Mouse (Mus musculus): ENCODE data around the gene Gnat2. TPM values are rescaled to one million over a fixed set of nuclear protein-coding genes. Genes with fewer than 3 reads are reported as not detected.

Gene Gnat2
- polyA plus RNA-seq, 1 experiment from 2014 or later: 0.24 TPM

DNA sequence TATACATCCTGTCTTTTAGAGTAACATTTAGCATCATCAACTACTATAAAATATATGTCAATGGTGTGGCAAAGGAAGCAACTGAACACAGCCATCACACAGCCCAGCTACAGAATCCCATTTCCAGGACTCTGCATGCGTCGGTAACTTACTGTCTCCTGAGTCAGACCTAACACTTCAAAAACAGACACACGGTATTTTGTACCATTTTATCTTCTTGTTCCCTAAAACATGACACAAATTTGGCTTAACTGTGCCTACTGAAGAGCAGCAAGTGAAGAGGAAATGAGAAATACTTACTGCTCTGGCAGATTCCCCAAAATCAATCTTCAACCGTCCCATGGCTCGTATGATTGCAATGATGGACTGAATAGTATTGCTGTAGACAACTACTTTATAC, 30.7 kb downstream of the Gnat2 start:
- Histone ChIP-seq H3K9ac (replicated peaks; ENCODE audit: low read depth, low read length) (no peak overlapping the region), H3K4me3 (ENCODE audit: low read depth, low read length) (no peak overlapping the region), H3K4me1 (ENCODE audit: control insufficient read depth, insufficient read depth, low read length) (no peaks in the 10 kb centered on the region), H3K36me3 (ENCODE audit: control insufficient read depth, insufficient read depth, low read length) (peaks cover 13% of the 10 kb centered on the region), H3K27me3 (ENCODE audit: control insufficient read depth, insufficient read depth, low read length) (no peaks in the 10 kb centered on the region), H3K4me2 (ENCODE audit: low read depth, low read length) (no peak overlapping the region), H3K27ac (ENCODE audit: low read depth, low read length) (no peak overlapping the region), H3K9me3 (ENCODE audit: control insufficient read depth, low read length) (no peaks in the 10 kb centered on the region)
- ATAC-seq (ENCODE audit: low read depth): no peak
- 92% methylated on average over 5 of the region's 5 CpGs for WGBS

DNA sequence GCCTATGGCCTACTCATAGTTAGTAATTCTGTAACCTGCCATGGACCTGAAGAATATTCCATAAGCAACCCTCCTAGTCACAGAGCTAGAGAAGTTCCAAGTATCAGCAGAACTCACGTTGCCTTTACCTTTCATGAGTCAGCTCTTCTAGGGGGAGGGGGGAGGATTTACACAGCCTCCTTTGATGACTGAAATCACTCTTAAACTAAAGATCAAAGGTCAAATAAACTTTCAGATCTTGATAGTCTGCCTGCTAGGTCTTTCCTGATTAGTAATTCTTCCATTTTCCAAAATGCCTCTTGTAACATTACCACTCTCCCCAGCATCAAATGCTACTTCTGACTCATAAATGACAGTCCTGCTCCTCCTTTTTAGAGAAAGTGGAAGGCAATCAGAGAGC, 31.5 kb downstream of the Gnat2 start:
- H3K4me3 ChIP-seq (ENCODE audit: low read depth, low read length): no peak overlapping the region
- 0 out of 2 replicates have a peak, but pooled peaks cover 3% of the 10 kb centered on the region for H3K4me1 ChIP-seq (ENCODE audit: control insufficient read depth, insufficient read depth, low read length)
- no peak overlapping the region for H3K9ac ChIP-seq (replicated peaks; ENCODE audit: low read depth, low read length)
- no peaks in the 10 kb centered on the region for H3K9me3 ChIP-seq (ENCODE audit: control insufficient read depth, low read length)
- no peaks in the 10 kb centered on the region for H3K27me3 ChIP-seq (ENCODE audit: control insufficient read depth, insufficient read depth, low read length)
- no peak overlapping the region for H3K27ac ChIP-seq (ENCODE audit: low read depth, low read length)
- peaks cover 13% of the 10 kb centered on the region for H3K36me3 ChIP-seq (ENCODE audit: control insufficient read depth, insufficient read depth, low read length)
- H3K4me2 ChIP-seq (ENCODE audit: low read depth, low read length): no peak overlapping the region
- WGBS: 92% methylated on average over 1 of the region's 1 CpGs
- no peak for ATAC-seq (ENCODE audit: low read depth)

GRCm38 (mm10) chr3:108126327-108126726, 33.7 kb downstream of the Gnat2 start:
- Histone ChIP-seq H3K9ac (replicated peaks; ENCODE audit: low read depth, low read length) (no peak overlapping the region), H3K4me2 (ENCODE audit: low read depth, low read length) (no peak overlapping the region), H3K27me3 (ENCODE audit: control insufficient read depth, insufficient read depth, low read length) (no peaks in the 10 kb centered on the region), H3K36me3 (ENCODE audit: control insufficient read depth, insufficient read depth, low read length) (peaks cover 10% of the 10 kb centered on the region; the same call in 1 of the 2 replicates), H3K9me3 (ENCODE audit: control insufficient read depth, low read length) (no peaks in the 10 kb centered on the region), H3K27ac (ENCODE audit: low read depth, low read length) (no peak overlapping the region), H3K4me3 (ENCODE audit: low read depth, low read length) (no peak overlapping the region), H3K4me1 (ENCODE audit: control insufficient read depth, insufficient read depth, low read length) (0 out of 2 replicates have a peak, but pooled peaks cover 3% of the 10 kb centered on the region)
- ATAC-seq (ENCODE audit: low read depth): no peak
- WGBS: 95% methylated on average over 3 of the region's 3 CpGs

DNA sequence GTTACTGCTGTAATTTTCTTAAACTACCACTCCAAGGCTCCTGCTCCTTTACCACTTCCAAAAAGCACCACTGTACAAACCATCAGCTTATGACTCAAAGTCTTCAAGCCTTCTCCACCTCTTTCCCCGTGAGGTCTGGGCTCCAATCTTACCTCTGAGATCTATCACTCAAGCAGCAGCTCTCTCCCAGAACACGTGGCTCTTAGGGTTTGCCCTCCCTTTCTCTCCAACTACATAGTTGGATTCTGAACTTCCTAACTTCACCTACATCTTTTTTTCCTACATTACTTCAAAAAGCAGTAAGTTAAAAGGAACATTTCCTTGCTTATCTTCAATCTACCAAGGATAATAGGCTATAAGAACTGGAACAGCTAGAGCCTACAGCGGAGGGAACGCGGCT, 35.9 kb downstream of the Gnat2 start:
- Histone ChIP-seq H3K9ac (replicated peaks; ENCODE audit: low read depth, low read length) (no peak overlapping the region), H3K4me2 (ENCODE audit: low read depth, low read length) (no peak overlapping the region), H3K27me3 (ENCODE audit: control insufficient read depth, insufficient read depth, low read length) (no peaks in the 10 kb centered on the region), H3K36me3 (ENCODE audit: control insufficient read depth, insufficient read depth, low read length) (no peaks in the 10 kb centered on the region), H3K4me1 (ENCODE audit: control insufficient read depth, insufficient read depth, low read length) (0 out of 2 replicates have a peak, but pooled peaks cover 3% of the 10 kb centered on the region), H3K27ac (ENCODE audit: low read depth, low read length) (no peak overlapping the region), H3K9me3 (ENCODE audit: control insufficient read depth, low read length) (no peaks in the 10 kb centered on the region), H3K4me3 (ENCODE audit: low read depth, low read length) (no peak overlapping the region)
- ATAC-seq (ENCODE audit: low read depth): no peak
- 88% methylated on average over 5 of the region's 5 CpGs for WGBS

GRCm38 (mm10) chr3:108129367-108129766, 36.8 kb downstream of the Gnat2 start:
- Histone ChIP-seq H3K36me3 (ENCODE audit: control insufficient read depth, insufficient read depth, low read length) (no peaks in the 10 kb centered on the region), H3K27me3 (ENCODE audit: control insufficient read depth, insufficient read depth, low read length) (no peaks in the 10 kb centered on the region), H3K9ac (replicated peaks; ENCODE audit: low read depth, low read length) (no peak overlapping the region), H3K27ac (ENCODE audit: low read depth, low read length) (no peak overlapping the region), H3K4me2 (ENCODE audit: low read depth, low read length) (no peak overlapping the region), H3K4me3 (ENCODE audit: low read depth, low read length) (no peak overlapping the region), H3K9me3 (ENCODE audit: control insufficient read depth, low read length) (no peaks in the 10 kb centered on the region), H3K4me1 (ENCODE audit: control insufficient read depth, insufficient read depth, low read length) (0 out of 2 replicates have a peak, but pooled peaks cover 3% of the 10 kb centered on the region)
- ATAC-seq (ENCODE audit: low read depth): no peak
- WGBS: 78% methylated on average over 4 of the region's 4 CpGs

DNA sequence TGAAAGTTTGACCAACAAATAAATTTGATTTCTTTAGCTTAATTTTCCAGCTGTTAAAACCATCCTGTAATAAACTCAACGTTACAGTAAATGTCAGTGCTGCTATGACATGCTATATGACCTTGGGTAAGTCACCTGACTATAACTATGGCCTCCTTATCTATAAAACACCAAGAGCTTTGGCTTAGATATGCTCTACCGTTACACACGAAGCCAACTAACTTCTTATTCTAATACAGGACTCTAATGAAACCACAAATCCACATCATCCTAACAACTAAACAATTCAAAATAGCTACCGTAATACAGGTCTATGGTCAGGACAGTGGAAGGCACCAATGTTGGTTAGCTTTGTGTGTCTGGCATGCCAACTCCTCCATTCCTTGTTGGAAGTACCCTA, 37.2 kb downstream of the Gnat2 start:
- Histone ChIP-seq H3K27me3 (ENCODE audit: control insufficient read depth, insufficient read depth, low read length) (no peaks in the 10 kb centered on the region), H3K4me2 (ENCODE audit: low read depth, low read length) (no peak overlapping the region), H3K36me3 (ENCODE audit: control insufficient read depth, insufficient read depth, low read length) (no peaks in the 10 kb centered on the region), H3K4me1 (ENCODE audit: control insufficient read depth, insufficient read depth, low read length) (0 out of 2 replicates have a peak, but pooled peaks cover 3% of the 10 kb centered on the region), H3K4me3 (ENCODE audit: low read depth, low read length) (no peak overlapping the region), H3K27ac (ENCODE audit: low read depth, low read length) (no peak overlapping the region), H3K9me3 (ENCODE audit: control insufficient read depth, low read length) (no peaks in the 10 kb centered on the region), H3K9ac (replicated peaks; ENCODE audit: low read depth, low read length) (no peak overlapping the region)
- no peak for ATAC-seq (ENCODE audit: low read depth)
- 94% methylated on average over 4 of the region's 4 CpGs for WGBS

GRCm38 (mm10) chr3:108131216-108131615, 38.6 kb downstream of the Gnat2 start:
- no peaks in the 10 kb centered on the region for H3K36me3 ChIP-seq (ENCODE audit: control insufficient read depth, insufficient read depth, low read length)
- H3K27ac ChIP-seq (ENCODE audit: low read depth, low read length): no peak overlapping the region
- H3K27me3 ChIP-seq (ENCODE audit: control insufficient read depth, insufficient read depth, low read length): no peaks in the 10 kb centered on the region
- H3K9me3 ChIP-seq (ENCODE audit: control insufficient read depth, low read length): no peaks in the 10 kb centered on the region
- H3K4me3 ChIP-seq (ENCODE audit: low read depth, low read length): no peak overlapping the region
- 91% methylated on average over 5 of the region's 5 CpGs for WGBS
- no peak overlapping the region for H3K9ac ChIP-seq (replicated peaks; ENCODE audit: low read depth, low read length)
- ATAC-seq (ENCODE audit: low read depth): no peak
- H3K4me1 ChIP-seq (ENCODE audit: control insufficient read depth, insufficient read depth, low read length): 0 out of 2 replicates have a peak, but pooled peaks cover 3% of the 10 kb centered on the region
- no peak overlapping the region for H3K4me2 ChIP-seq (ENCODE audit: low read depth, low read length)

DNA sequence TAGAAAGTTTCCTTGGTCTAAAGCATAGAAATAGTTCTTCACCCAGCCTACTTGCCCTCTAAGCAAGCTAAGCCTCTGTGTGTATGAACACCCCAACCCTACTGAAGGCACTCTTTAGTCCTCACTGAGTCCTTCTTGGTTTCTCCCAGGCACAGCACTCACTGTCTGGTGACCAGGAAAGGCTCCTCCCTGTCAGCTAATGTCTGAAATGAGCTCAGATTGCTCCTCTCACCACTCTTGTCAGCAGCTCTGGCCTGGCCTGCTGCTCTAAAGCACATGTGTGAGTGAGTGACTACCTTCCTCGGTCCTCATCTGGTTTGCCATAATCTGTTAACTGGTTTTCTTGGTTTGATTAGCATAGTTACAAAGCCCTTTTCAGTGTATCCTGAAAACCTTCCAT, 39.2 kb downstream of the Gnat2 start:
- 83% methylated on average over 1 of the region's 1 CpGs for WGBS
- Histone ChIP-seq H3K4me3 (ENCODE audit: low read depth, low read length) (no peak overlapping the region), H3K4me2 (ENCODE audit: low read depth, low read length) (no peak overlapping the region), H3K36me3 (ENCODE audit: control insufficient read depth, insufficient read depth, low read length) (no peaks in the 10 kb centered on the region), H3K9me3 (ENCODE audit: control insufficient read depth, low read length) (no peaks in the 10 kb centered on the region), H3K27ac (ENCODE audit: low read depth, low read length) (no peak overlapping the region), H3K4me1 (ENCODE audit: control insufficient read depth, insufficient read depth, low read length) (0 out of 2 replicates have a peak, but pooled peaks cover 3% of the 10 kb centered on the region), H3K9ac (replicated peaks; ENCODE audit: low read depth, low read length) (no peak overlapping the region), H3K27me3 (ENCODE audit: control insufficient read depth, insufficient read depth, low read length) (no peaks in the 10 kb centered on the region)
- ATAC-seq (ENCODE audit: low read depth): no peak

- Histone ChIP-seq H3K4me1 (ENCODE audit: control insufficient read depth, insufficient read depth, low read length) (0 out of 2 replicates have a peak, but pooled peaks cover 3% of the 10 kb centered on the region), H3K27me3 (ENCODE audit: control insufficient read depth, insufficient read depth, low read length) (no peaks in the 10 kb centered on the region), H3K27ac (ENCODE audit: low read depth, low read length) (no peak overlapping the region), H3K4me3 (ENCODE audit: low read depth, low read length) (no peak overlapping the region), H3K9ac (replicated peaks; ENCODE audit: low read depth, low read length) (no peak overlapping the region), H3K9me3 (ENCODE audit: control insufficient read depth, low read length) (no peaks in the 10 kb centered on the region), H3K4me2 (ENCODE audit: low read depth, low read length) (no peak overlapping the region), H3K36me3 (ENCODE audit: control insufficient read depth, insufficient read depth, low read length) (no peaks in the 10 kb centered on the region)
- 73% methylated on average over 1 of the region's 1 CpGs for WGBS
- no peak for ATAC-seq (ENCODE audit: low read depth)
These were observed 39.9 kb downstream of the Gnat2 start for GRCm38 (mm10) chr3:108132484-108132883.
